Mouse (Mus musculus): ENCODE measurements around the gene Plekhn1. TPM values are rescaled to one million over a fixed set of nuclear protein-coding genes. Genes with fewer than 3 reads are reported as not detected.
A peak's percentile ranks its signal among the peaks of the same experiment; 100 is the strongest.

Plekhn1 gene
- total and polyA plus RNA-seq, 2 experiments from 2014 or later = 19.3 to 46.6 TPM

DNA sequence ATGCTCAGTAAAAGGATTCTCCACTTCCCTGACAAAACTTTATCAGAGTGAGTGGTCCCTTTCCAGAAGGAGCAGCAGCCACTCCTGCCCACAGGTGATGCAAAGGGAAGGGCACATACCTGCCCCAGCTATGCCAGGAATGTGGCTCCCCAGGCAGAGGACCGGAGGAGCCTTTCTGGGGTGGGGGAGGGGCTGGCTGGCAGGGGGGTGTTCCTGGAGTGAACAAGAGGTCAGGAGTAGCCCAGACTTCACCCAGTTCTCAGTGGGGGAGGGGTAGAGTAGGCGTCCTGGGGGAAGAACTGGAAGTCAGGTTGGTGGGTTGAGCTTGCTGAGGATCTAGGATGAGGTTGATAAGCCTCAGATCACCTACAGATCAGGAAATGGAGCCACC lies 41.5 kb downstream of the Plekhn1 start:
- H3K9ac ChIP-seq (replicated peaks; ENCODE audit: low read length, poor library complexity, severe bottlenecking) = no peak overlapping the region
- no peak for TF ChIP-seq CTCF (IDR thresholded peaks at IDR 0.05)
- H3K27ac ChIP-seq (ENCODE audit: low read depth, low read length) = no peak overlapping the region
- H3K27me3 ChIP-seq (ENCODE audit: insufficient read depth, low read length) = no peaks in the 10 kb centered on the region
- WGBS = 29% methylated on average over 2 of the region's 2 CpGs
- peaks cover 23% of the 10 kb centered on the region; the same call in 1 of the 2 replicates for H3K36me3 ChIP-seq (ENCODE audit: insufficient read depth, low read length)
- ATAC-seq (ENCODE audit: low FRiP score) (no peak), DNase-seq (ENCODE audit: low spot score) (no peak)
- H3K4me1 ChIP-seq (ENCODE audit: insufficient read depth, low read length) = peaks cover 13% of the 10 kb centered on the region; the same call in 1 of the 2 replicates
- no peak overlapping the region for H3K4me3 ChIP-seq (ENCODE audit: low read depth, low read length)
- H3K4me2 ChIP-seq (ENCODE audit: low read depth, low read length, poor library complexity, severe bottlenecking) = no peak overlapping the region
- no peaks in the 10 kb centered on the region for H3K9me3 ChIP-seq (ENCODE audit: low read length)

DNA sequence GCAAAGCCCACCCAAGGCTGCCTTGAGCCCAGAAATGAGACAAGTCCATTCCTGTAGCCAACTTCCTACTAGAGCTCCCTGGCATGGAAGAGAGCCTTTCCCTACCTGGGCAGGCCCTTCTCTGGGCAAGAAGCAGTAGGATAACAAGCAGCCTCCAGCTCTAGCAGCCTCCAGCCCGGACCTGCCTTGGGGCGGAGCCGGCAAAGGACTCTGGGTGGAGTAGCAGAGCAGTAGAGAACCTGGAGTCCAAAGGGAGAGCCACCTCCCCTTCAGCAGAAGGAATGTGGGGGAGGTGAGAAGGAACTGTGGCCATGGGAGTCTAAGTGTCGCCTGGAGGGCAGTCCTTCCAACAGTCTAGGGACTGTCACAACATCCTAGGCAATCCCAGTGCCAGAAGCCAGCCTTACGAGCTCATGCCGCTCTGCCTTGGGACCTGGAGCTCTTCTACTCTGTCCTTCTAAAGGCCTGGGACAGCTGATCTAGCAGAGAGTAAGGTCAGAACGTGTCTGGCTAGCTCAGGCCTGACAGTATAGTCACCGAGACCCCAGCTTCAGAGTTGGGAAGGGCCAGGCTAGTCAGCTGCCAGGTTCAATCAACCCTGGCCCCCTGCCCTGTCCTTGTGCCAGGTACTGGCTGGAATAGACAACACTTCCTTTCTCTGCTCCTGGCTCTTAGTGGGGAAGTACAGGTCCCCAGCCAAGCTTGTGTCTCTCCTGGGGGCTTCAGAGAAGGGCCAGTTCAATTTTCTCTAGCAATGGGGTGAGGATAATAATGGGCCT lies 42.0 kb downstream of the Plekhn1 start:
- TF ChIP-seq CTCF (IDR thresholded peaks at IDR 0.05) = no peak
- DNase-seq (ENCODE audit: low spot score) (peak; percentile 63), ATAC-seq (ENCODE audit: low FRiP score) (no peak)
- Histone ChIP-seq H3K27ac (ENCODE audit: low read depth, low read length) (0 out of 2 replicates have a peak overlapping the region, but pooled peaks have one; percentile 44), H3K4me3 (ENCODE audit: low read depth, low read length) (no peak overlapping the region), H3K4me2 (ENCODE audit: low read depth, low read length, poor library complexity, severe bottlenecking) (no peak overlapping the region), H3K9me3 (ENCODE audit: low read length) (no peaks in the 10 kb centered on the region), H3K9ac (replicated peaks; ENCODE audit: low read length, poor library complexity, severe bottlenecking) (no peak overlapping the region), H3K27me3 (ENCODE audit: insufficient read depth, low read length) (no peaks in the 10 kb centered on the region), H3K36me3 (ENCODE audit: insufficient read depth, low read length) (peaks cover 23% of the 10 kb centered on the region; the same call in 1 of the 2 replicates), H3K4me1 (ENCODE audit: insufficient read depth, low read length) (peaks cover 13% of the 10 kb centered on the region)
- 57% methylated on average over 8 of the region's 8 CpGs for WGBS

GRCm38 (mm10) chr4:156188811-156189323 lies 45.8 kb downstream of the Plekhn1 start:
- TF ChIP-seq CTCF (IDR thresholded peaks at IDR 0.05) = peak; percentile 23; the same call in 1 of the 2 replicates
- Histone ChIP-seq H3K27me3 (ENCODE audit: insufficient read depth, low read length) (no peaks in the 10 kb centered on the region), H3K4me3 (ENCODE audit: low read depth, low read length) (no peak overlapping the region), H3K9ac (replicated peaks; ENCODE audit: low read length, poor library complexity, severe bottlenecking) (no peak overlapping the region), H3K4me1 (ENCODE audit: insufficient read depth, low read length) (peaks cover 25% of the 10 kb centered on the region), H3K27ac (ENCODE audit: low read depth, low read length) (peak overlapping the region; percentile 38; the same call in 1 of the 2 replicates), H3K9me3 (ENCODE audit: low read length) (no peaks in the 10 kb centered on the region), H3K4me2 (ENCODE audit: low read depth, low read length, poor library complexity, severe bottlenecking) (no peak overlapping the region), H3K36me3 (ENCODE audit: insufficient read depth, low read length) (peaks cover 20% of the 10 kb centered on the region; the same call in 1 of the 2 replicates)
- ATAC-seq (ENCODE audit: low FRiP score) (no peak), DNase-seq (ENCODE audit: low spot score) (peak; percentile 66)
- WGBS = 15% methylated on average over 6 of the region's 6 CpGs

GRCm38 (mm10) chr4:156188162-156188810 lies 46.4 kb downstream of the Plekhn1 start:
- H3K4me1 ChIP-seq (ENCODE audit: insufficient read depth, low read length) = peaks cover 30% of the 10 kb centered on the region
- H3K4me2 ChIP-seq (ENCODE audit: low read depth, low read length, poor library complexity, severe bottlenecking) = no peak overlapping the region
- H3K9ac ChIP-seq (replicated peaks; ENCODE audit: low read length, poor library complexity, severe bottlenecking) = no peak overlapping the region
- no peak overlapping the region for H3K4me3 ChIP-seq (ENCODE audit: low read depth, low read length)
- WGBS = 37% methylated on average over 5 of the region's 5 CpGs
- H3K27ac ChIP-seq (ENCODE audit: low read depth, low read length) = 0 out of 2 replicates have a peak overlapping the region, but pooled peaks have one; percentile 38
- DNase-seq (ENCODE audit: low spot score) = no peak
- H3K27me3 ChIP-seq (ENCODE audit: insufficient read depth, low read length) = no peaks in the 10 kb centered on the region
- ATAC-seq (ENCODE audit: low FRiP score) = no peak
- no peaks in the 10 kb centered on the region for H3K9me3 ChIP-seq (ENCODE audit: low read length)
- no peak for TF ChIP-seq CTCF (IDR thresholded peaks at IDR 0.05)
- peaks cover 20% of the 10 kb centered on the region; the same call in 1 of the 2 replicates for H3K36me3 ChIP-seq (ENCODE audit: insufficient read depth, low read length)

DNA sequence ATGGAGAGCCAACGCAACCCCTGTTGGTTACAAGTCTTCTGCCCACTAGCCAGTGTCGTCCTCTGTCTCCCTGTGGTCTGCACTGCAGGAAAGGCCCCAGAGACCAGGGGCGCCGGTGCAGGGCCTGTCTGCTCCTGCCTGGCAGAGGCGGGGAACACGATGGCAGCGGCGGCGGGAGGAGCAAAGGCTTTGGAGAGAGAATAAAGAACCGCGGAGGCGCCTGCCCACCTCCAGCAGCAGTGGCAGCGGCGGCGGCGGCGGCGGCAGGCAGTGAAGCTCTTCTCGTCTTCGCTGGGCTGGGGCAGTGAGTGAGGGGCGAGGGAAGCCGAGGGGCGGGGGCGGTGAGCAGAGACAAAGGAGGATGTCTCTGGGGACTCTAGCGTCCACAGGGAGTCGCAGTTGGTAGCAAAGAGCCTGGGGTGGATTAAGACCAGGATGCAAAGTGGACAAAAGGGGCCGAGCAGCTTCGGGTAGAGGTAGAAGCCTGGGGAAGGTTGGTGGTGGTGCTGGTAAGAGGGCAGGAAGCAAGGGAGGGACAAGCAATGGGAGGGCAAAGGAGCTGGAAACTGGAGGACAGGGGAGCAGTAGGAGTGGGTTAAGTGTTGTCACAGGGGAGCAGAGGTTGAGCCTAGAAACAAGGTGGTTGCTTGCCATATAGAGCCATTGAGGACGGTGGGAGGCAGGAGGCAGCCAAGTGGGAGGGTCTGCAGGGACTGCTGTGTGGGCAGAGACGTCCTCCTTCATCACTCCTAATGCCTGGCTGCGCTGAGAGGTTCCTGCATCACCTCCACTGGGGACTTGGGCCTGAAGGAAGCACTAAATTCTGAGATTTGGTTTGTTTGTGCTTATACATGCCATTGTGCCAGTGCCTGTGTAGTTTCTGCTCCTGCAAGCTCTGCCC lies 48.5 kb downstream of the Plekhn1 start:
- ATAC-seq (ENCODE audit: low FRiP score) (peak; percentile 48), DNase-seq (ENCODE audit: low spot score) (peak; percentile 72)
- Histone ChIP-seq H3K4me3 (ENCODE audit: low read depth, low read length) (peak overlapping the region; percentile 54), H3K27me3 (ENCODE audit: insufficient read depth, low read length) (no peaks in the 10 kb centered on the region), H3K27ac (ENCODE audit: low read depth, low read length) (peak overlapping the region; percentile 91), H3K9ac (replicated peaks; ENCODE audit: low read length, poor library complexity, severe bottlenecking) (peak overlapping the region; percentile 75), H3K36me3 (ENCODE audit: insufficient read depth, low read length) (peaks cover 10% of the 10 kb centered on the region), H3K4me1 (ENCODE audit: insufficient read depth, low read length) (peaks cover 47% of the 10 kb centered on the region), H3K9me3 (ENCODE audit: low read length) (no peaks in the 10 kb centered on the region), H3K4me2 (ENCODE audit: low read depth, low read length, poor library complexity, severe bottlenecking) (peak overlapping the region; percentile 85)
- WGBS = 3% methylated on average over 30 of the region's 31 CpGs
- TF ChIP-seq CTCF (IDR thresholded peaks at IDR 0.05) = peak; percentile 44

Data from midbrain, postnatal 0 days (tissue).